Mouse (Mus musculus) lung, postnatal 0 days (tissue): ENCODE results near the gene Rpl13a. TPM values are rescaled to one million over a fixed set of nuclear protein-coding genes. Genes with fewer than 3 reads are reported as not detected.

Source experiments
- ATAC-seq: fragments of 200-750 bp; cut with Nextera tagmentation; 2 replicates; pipeline ENCODE4 v1.8.0; 2017; ENCODE audit warnings: moderate library complexity
- DNase-seq: peaks from one replicate; pipeline ENCODE4 v3.0.0-alpha.2; 2016; ENCODE audit warnings: low spot score
- H3K27ac ChIP-seq: fragments of 300-500 bp; sonication (generic); 2 replicates; pipeline ENCODE4 v1.5.1; 2014; ENCODE audit warnings: antibody characterized with exemption, mild to moderate bottlenecking, low read length, mixed read lengths
- H3K27me3 ChIP-seq: fragments of 300-500 bp; sonication (generic); replicated peaks from 2 replicates; pipeline ENCODE4 v1.6.1; 2014; ENCODE audit warnings: low read length, mixed read lengths; ENCODE audit not compliant: insufficient read depth
- H3K36me3 ChIP-seq: fragments of 300-500 bp; sonication (generic); 2 replicates; pipeline ENCODE4 v1.6.1; 2014; ENCODE audit warnings: low read length, mixed read lengths; ENCODE audit not compliant: insufficient read depth
- H3K4me1 ChIP-seq: fragments of 300-500 bp; sonication (generic); 2 replicates; pipeline ENCODE4 v1.6.1; 2014; ENCODE audit warnings: antibody characterized with exemption, low read depth, low read length, mixed read lengths; ENCODE audit not compliant: insufficient read depth
- H3K4me2 ChIP-seq: fragments of 300-500 bp; sonication (generic); replicated peaks from 2 replicates; pipeline ENCODE4 v1.6.1; 2014; ENCODE audit warnings: low read depth, mild to moderate bottlenecking, low read length, moderate library complexity, mixed read lengths
- H3K4me3 ChIP-seq: fragments of 300-500 bp; sonication (generic); 2 replicates; pipeline ENCODE4 v1.5.1; 2014; ENCODE audit warnings: low read depth, low read length
- H3K9ac ChIP-seq: fragments of 300-500 bp; sonication (generic); replicated peaks from 2 replicates; pipeline ENCODE4 v1.6.1; 2014; ENCODE audit warnings: low read depth, mild to moderate bottlenecking
- H3K9me3 ChIP-seq: fragments of 300-500 bp; sonication (generic); 2 replicates; pipeline ENCODE4 v1.6.1; 2016; ENCODE audit warnings: low read length, mixed read lengths
- CTCF ChIP-seq: IDR thresholded peaks from 2 replicates; pipeline ENCODE4 v1.5.1; 2016; ENCODE audit warnings: antibody characterized with exemption, mild to moderate bottlenecking
- EP300 ChIP-seq: IDR thresholded peaks from 2 replicates; pipeline ENCODE4 v1.6.1; 2016; ENCODE audit warnings: antibody characterized with exemption, mild to moderate bottlenecking, control low read depth
- WGBS: fragments of 180-500 bp; shearing (Covaris S2); extraction: QIAGEN DNeasy Blood & Tissue Kit; methylation state at CpG from one replicate; pipeline ENCODE4 v1.1.7; 2014; 5-methylcytosine and 5-hydroxymethylcytosine counted together
- polyA plus RNA-seq: library from polyadenylated mRNA; unstranded; fragments of >200 nt; fragmentation: Nextera tagmentation; extraction: Ambion mirVana; gene quantifications from 2 replicates; pipeline ENCODE4 v1.2.1, GENCODE M21; 2015

Gene Rpl13a
- polyA plus RNA-seq, 1 experiment from 2014 or later, result 1,148 TPM

- no peak overlapping the region for H3K4me2 ChIP-seq
- no peaks in the 10 kb centered on the region for H3K9me3 ChIP-seq
- 36% methylated on average over 7 of the region's 7 CpGs for WGBS
- H3K36me3 ChIP-seq, result no peaks in the 10 kb centered on the region
- no peaks in the 10 kb centered on the region for H3K4me1 ChIP-seq
- H3K27ac ChIP-seq, result no peak overlapping the region
- no peaks in the 10 kb centered on the region for H3K27me3 ChIP-seq
- H3K4me3 ChIP-seq, result no peak overlapping the region
- TF ChIP-seq CTCF (no peak), EP300 (no peak)
- ATAC-seq (no peak), DNase-seq (no peak)
- no peak overlapping the region for H3K9ac ChIP-seq
These were observed 34.4 kb downstream of the Rpl13a start for GRCm38 (mm10) chr7:45094121-45094520.

GRCm38 (mm10) chr7:45093516-45093905 lies 35.0 kb downstream of the Rpl13a start:
- H3K4me2 ChIP-seq, result no peak overlapping the region
- H3K27me3 ChIP-seq, result no peaks in the 10 kb centered on the region
- TF ChIP-seq EP300 (no peak), CTCF (no peak)
- DNase-seq (peak; percentile 53), ATAC-seq (no peak)
- peak overlapping the region; percentile 2; the same call in 1 of the 2 replicates for H3K27ac ChIP-seq
- no peaks in the 10 kb centered on the region for H3K4me1 ChIP-seq
- H3K9ac ChIP-seq, result no peak overlapping the region
- no peak overlapping the region for H3K4me3 ChIP-seq
- no peaks in the 10 kb centered on the region for H3K9me3 ChIP-seq
- H3K36me3 ChIP-seq, result no peaks in the 10 kb centered on the region
- 34% methylated on average over 16 of the region's 18 CpGs for WGBS

GRCm38 (mm10) chr7:45092828-45093515 lies 35.6 kb downstream of the Rpl13a start:
- Histone ChIP-seq H3K4me1 (no peaks in the 10 kb centered on the region), H3K9me3 (no peaks in the 10 kb centered on the region), H3K4me2 (no peak overlapping the region), H3K36me3 (no peaks in the 10 kb centered on the region), H3K27me3 (no peaks in the 10 kb centered on the region), H3K27ac (peak overlapping the region; percentile 2; the same call in 1 of the 2 replicates), H3K4me3 (no peak overlapping the region), H3K9ac (no peak overlapping the region)
- WGBS, result 41% methylated on average over 12 of the region's 12 CpGs
- no peak for ATAC-seq
- TF ChIP-seq EP300, result no peak
- TF ChIP-seq CTCF, result 0 out of 2 replicates have a peak, but pooled peaks have one; percentile 1
- no peak for DNase-seq

GRCm38 (mm10) chr7:45092048-45092447 lies 36.5 kb downstream of the Rpl13a start, which contains the start of gene Rcn3:
TSS of gene Rcn3 (minus strand) at chr7:45092221.
- DNase-seq (peak; percentile 95), ATAC-seq (peak; percentile 95)
- Histone ChIP-seq H3K36me3 (no peaks in the 10 kb centered on the region), H3K9me3 (no peaks in the 10 kb centered on the region), H3K4me2 (peak within 1 kb of the TSS; percentile 51), H3K4me1 (no peaks in the 10 kb centered on the region), H3K9ac (peak within 1 kb of the TSS; percentile 26), H3K4me3 (peak within 1 kb of the TSS; percentile 34), H3K27me3 (no peaks in the 10 kb centered on the region), H3K27ac (peak within 1 kb of the TSS; percentile 51)
- TF ChIP-seq EP300 (no peak), CTCF (no peak)
- under 1% methylated on average over 16 of the region's 16 CpGs for WGBS

GRCm38 (mm10) chr7:45091001-45091990 lies 37.3 kb downstream of the Rpl13a start:
- Histone ChIP-seq H3K9ac (peak overlapping the region; percentile 26), H3K4me1 (no peaks in the 10 kb centered on the region), H3K4me3 (peak overlapping the region; percentile 34), H3K9me3 (no peaks in the 10 kb centered on the region), H3K36me3 (no peaks in the 10 kb centered on the region), H3K4me2 (peak overlapping the region; percentile 51), H3K27ac (peak overlapping the region; percentile 51), H3K27me3 (no peaks in the 10 kb centered on the region)
- WGBS, result 13% methylated on average over 34 of the region's 35 CpGs
- TF ChIP-seq EP300 (no peak), CTCF (no peak)
- ATAC-seq, result peak; percentile 40
- DNase-seq, result peak; percentile 52
